Mouse (Mus musculus) testis, adult 2 months (tissue): ENCODE results near the gene Gcdh.

Experiments
- CTCF ChIP-seq: fragments of 200-500 bp; IDR thresholded peaks from 2 replicates; pipeline ENCODE4 v1.5.1; 2012; ENCODE audit warnings: low read depth, mild to moderate bottlenecking, inconsistent platforms, low read length, moderate library complexity; ENCODE audit not compliant: control insufficient read depth, insufficient read depth, insufficient replicate concordance
- POLR2A ChIP-seq: fragments of 200-500 bp; IDR thresholded peaks from 2 replicates; pipeline ENCODE4 v1.6.1; 2012; ENCODE audit warnings: low read depth, mild to moderate bottlenecking, inconsistent platforms, low read length, moderate library complexity; ENCODE audit not compliant: control insufficient read depth

- no peak for TF ChIP-seq CTCF
- TF ChIP-seq POLR2A, result no peak
These were observed 53.9 kb downstream of the Gcdh start for GRCm38 (mm10) chr8:84839875-84840247.
